Mouse (Mus musculus): Measurements from ENCODE around the gene Myh14. TPM values are rescaled to one million over a fixed set of nuclear protein-coding genes. Genes with fewer than 3 reads are reported as not detected.
A peak's percentile ranks its signal among the peaks of the same experiment; 100 is the strongest.

Myh14 gene
- polyA plus RNA-seq, 1 experiment from 2014 or later: 2.5 TPM

DNA sequence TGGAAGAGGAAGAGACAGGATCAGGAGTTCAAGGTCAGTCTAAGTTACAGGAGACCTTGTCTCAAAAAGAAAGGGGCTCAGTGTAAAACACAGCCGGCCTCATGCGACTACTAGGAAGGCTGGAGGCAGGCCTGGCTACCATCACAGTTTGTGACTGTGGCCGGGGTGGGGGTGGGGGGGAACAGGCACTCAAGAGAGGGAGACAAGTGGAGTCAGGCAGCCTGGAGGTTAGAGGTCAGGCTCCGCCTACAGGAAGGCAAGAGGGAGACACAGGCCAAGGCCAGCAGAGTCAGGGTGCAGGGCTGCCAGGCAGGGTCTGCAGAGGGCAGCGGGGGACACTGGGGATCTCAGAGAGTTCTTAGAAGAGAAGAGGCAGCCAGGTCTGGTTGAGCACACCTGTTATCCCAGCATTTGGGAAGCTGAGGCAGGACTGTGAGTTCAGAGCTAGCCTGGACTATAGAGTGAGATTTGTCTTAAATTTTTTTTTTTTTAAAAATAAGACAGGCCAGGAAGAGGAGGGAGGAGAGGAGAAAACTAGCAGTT is 73.6 kb downstream of the Myh14 start:
- TF ChIP-seq CTCF (IDR thresholded peaks at IDR 0.05; ENCODE audit: low read depth): no peak
- H3K4me1 ChIP-seq (replicated peaks; ENCODE audit: insufficient read depth, low read length): no peaks in the 10 kb centered on the region
- no peak overlapping the region for H3K4me2 ChIP-seq (ENCODE audit: low read length)
- no peak overlapping the region for H3K9ac ChIP-seq (ENCODE audit: low read depth, low read length)
- WGBS: 52% methylated on average over 5 of the region's 5 CpGs
- no peak overlapping the region for H3K4me3 ChIP-seq (replicated peaks; ENCODE audit: low read depth, low read length)
- no peak overlapping the region for H3K27ac ChIP-seq
- no peaks in the 10 kb centered on the region for H3K36me3 ChIP-seq (ENCODE audit: insufficient read depth, low read length)
- no peak for ATAC-seq (replicated peaks; ENCODE audit: low FRiP score, low read depth)
- no peaks in the 10 kb centered on the region for H3K9me3 ChIP-seq (replicated peaks; ENCODE audit: low read length)
- H3K27me3 ChIP-seq (ENCODE audit: insufficient read depth, low read length): peaks cover 25% of the 10 kb centered on the region
- no peak for DNase-seq (ENCODE audit: low spot score)

DNA sequence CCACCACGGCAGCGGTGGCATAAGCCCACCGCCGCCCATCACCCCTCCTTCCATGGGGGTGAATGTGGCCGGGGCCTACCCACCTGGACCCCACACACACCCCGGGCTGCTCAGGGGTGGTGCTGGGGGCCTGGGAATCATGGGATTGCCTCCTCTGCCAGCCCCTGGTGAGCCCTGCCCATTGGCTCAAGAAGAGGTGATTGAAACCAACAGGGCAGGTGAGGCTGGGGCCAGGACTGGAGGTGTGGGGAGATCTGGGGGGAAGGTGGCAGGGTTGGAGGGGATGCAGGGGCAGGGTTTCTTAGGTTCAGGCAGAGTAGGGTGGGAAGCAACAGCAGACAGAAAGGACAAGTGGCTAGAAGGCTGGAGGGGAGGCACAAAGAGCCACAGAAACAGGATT is 74.6 kb downstream of the Myh14 start:
- no peak for DNase-seq (ENCODE audit: low spot score)
- Histone ChIP-seq H3K9ac (ENCODE audit: low read depth, low read length) (no peak overlapping the region), H3K4me2 (ENCODE audit: low read length) (no peak overlapping the region), H3K4me1 (replicated peaks; ENCODE audit: insufficient read depth, low read length) (no peaks in the 10 kb centered on the region; the same call in 1 of the 2 replicates), H3K4me3 (replicated peaks; ENCODE audit: low read depth, low read length) (no peak overlapping the region), H3K36me3 (ENCODE audit: insufficient read depth, low read length) (no peaks in the 10 kb centered on the region), H3K27ac (no peak overlapping the region), H3K27me3 (ENCODE audit: insufficient read depth, low read length) (peaks cover 27% of the 10 kb centered on the region), H3K9me3 (replicated peaks; ENCODE audit: low read length) (no peaks in the 10 kb centered on the region)
- no peak for TF ChIP-seq CTCF (IDR thresholded peaks at IDR 0.05; ENCODE audit: low read depth)
- no peak for ATAC-seq (replicated peaks; ENCODE audit: low FRiP score, low read depth)
- WGBS: 93% methylated on average over 6 of the region's 6 CpGs

DNA sequence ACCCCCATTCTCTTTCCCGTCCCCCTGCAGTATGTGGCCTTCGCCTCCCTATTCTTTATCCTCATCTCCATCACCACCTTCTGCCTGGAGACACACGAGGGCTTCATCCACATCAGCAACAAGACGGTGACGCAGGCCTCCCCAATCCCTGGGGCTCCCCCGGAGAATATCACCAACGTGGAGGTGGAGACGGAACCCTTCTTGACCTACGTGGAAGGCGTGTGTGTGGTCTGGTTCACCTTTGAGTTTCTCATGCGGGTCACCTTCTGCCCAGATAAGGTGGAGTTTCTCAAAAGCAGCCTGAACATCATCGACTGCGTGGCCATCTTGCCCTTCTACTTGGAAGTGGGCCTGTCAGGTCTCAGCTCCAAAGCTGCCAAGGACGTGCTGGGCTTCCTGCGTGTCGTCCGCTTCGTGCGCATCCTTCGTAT is 75.5 kb downstream of the Myh14 start:
- H3K4me3 ChIP-seq (replicated peaks; ENCODE audit: low read depth, low read length): no peak overlapping the region
- H3K9ac ChIP-seq (ENCODE audit: low read depth, low read length): no peak overlapping the region
- H3K27me3 ChIP-seq (ENCODE audit: insufficient read depth, low read length): peaks cover 27% of the 10 kb centered on the region
- no peak for TF ChIP-seq CTCF (IDR thresholded peaks at IDR 0.05; ENCODE audit: low read depth)
- H3K4me2 ChIP-seq (ENCODE audit: low read length): no peak overlapping the region
- H3K27ac ChIP-seq: no peak overlapping the region
- DNase-seq (ENCODE audit: low spot score) (no peak), ATAC-seq (replicated peaks; ENCODE audit: low FRiP score, low read depth) (no peak)
- no peaks in the 10 kb centered on the region for H3K36me3 ChIP-seq (ENCODE audit: insufficient read depth, low read length)
- WGBS: 90% methylated on average over 20 of the region's 20 CpGs
- H3K4me1 ChIP-seq (replicated peaks; ENCODE audit: insufficient read depth, low read length): peaks cover 3% of the 10 kb centered on the region; the same call in 1 of the 2 replicates
- no peaks in the 10 kb centered on the region for H3K9me3 ChIP-seq (replicated peaks; ENCODE audit: low read length)

DNA sequence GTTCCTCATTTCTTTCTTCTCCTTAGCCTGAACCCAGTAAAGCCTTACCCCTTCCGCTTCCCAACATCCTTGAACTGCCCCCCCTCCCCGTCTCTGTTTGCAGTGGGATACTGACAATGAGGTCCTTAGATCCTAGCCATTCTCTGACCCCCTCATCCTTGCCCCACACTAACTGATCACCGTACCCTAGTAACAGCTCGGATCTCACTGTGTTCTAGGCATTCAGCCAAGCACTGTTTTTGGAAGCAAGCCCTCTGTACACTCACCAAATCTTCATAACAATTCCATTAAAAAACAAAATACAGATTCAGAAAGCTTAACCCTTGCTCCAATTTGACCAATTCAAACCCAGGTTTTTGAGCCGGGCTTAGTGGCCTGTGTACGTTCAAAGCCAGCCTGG is 76.4 kb downstream of the Myh14 start:
- H3K4me3 ChIP-seq (replicated peaks; ENCODE audit: low read depth, low read length): no peak overlapping the region
- no peak for TF ChIP-seq CTCF (IDR thresholded peaks at IDR 0.05; ENCODE audit: low read depth)
- H3K9ac ChIP-seq (ENCODE audit: low read depth, low read length): no peak overlapping the region
- 61% methylated on average over 6 of the region's 6 CpGs for WGBS
- DNase-seq (ENCODE audit: low spot score) (no peak), ATAC-seq (replicated peaks; ENCODE audit: low FRiP score, low read depth) (no peak)
- H3K27ac ChIP-seq: no peak overlapping the region
- no peak overlapping the region for H3K4me2 ChIP-seq (ENCODE audit: low read length)
- H3K27me3 ChIP-seq (ENCODE audit: insufficient read depth, low read length): peaks cover 34% of the 10 kb centered on the region
- no peaks in the 10 kb centered on the region for H3K36me3 ChIP-seq (ENCODE audit: insufficient read depth, low read length)
- peaks cover 3% of the 10 kb centered on the region; the same call in 1 of the 2 replicates for H3K4me1 ChIP-seq (replicated peaks; ENCODE audit: insufficient read depth, low read length)
- H3K9me3 ChIP-seq (replicated peaks; ENCODE audit: low read length): no peaks in the 10 kb centered on the region

DNA sequence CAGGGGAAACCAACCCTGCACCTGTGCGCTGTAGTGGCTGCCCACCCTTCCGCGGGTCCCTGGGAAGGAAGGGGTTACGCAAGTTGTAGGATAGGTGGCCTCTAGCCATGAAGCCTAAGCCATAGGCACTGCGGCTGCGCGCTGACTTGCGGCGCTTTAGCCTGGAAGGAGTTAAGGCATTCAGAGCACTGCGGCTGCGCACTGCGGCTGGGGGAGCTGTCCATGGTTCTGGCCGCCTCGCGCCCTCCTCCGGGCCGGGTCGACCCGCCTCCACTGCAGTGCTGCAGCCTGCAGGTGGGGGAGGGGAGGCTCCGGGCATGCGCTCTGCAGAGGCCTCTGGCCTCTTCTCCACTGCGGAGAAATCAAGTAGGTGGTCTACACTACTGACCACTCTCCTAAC is 76.9 kb downstream of the Myh14 start:
- WGBS: under 1% methylated on average over 21 of the region's 22 CpGs

DNA sequence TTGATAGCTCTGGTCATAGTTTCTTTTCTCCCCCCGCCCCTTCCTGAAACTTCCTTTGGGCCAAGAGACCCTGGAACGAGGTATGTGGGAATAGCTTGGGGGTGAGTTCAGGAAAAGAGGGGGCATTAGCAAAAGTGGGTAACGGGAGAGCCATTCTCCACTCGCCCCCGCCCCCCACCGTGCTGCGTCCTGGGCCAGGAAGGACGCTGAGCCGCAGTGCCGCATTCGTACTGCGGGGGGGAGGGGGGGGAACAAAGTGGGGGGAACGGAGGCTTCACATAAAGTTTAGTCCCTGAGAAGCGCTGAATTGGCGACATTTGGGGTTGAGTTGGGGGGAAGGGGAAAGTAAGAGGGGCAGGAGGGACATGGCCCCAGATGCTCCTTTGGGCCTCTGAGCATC is 77.6 kb downstream of the Myh14 start:
- Histone ChIP-seq H3K4me1 (replicated peaks; ENCODE audit: insufficient read depth, low read length) (peaks cover 3% of the 10 kb centered on the region; the same call in 1 of the 2 replicates), H3K27ac (no peak overlapping the region), H3K4me3 (replicated peaks; ENCODE audit: low read depth, low read length) (no peak overlapping the region), H3K9me3 (replicated peaks; ENCODE audit: low read length) (no peaks in the 10 kb centered on the region), H3K4me2 (ENCODE audit: low read length) (no peak overlapping the region), H3K27me3 (ENCODE audit: insufficient read depth, low read length) (peaks cover 43% of the 10 kb centered on the region), H3K36me3 (ENCODE audit: insufficient read depth, low read length) (no peaks in the 10 kb centered on the region), H3K9ac (ENCODE audit: low read depth, low read length) (no peak overlapping the region)
- no peak for ATAC-seq (replicated peaks; ENCODE audit: low FRiP score, low read depth)
- no peak for DNase-seq (ENCODE audit: low spot score)
- no peak for TF ChIP-seq CTCF (IDR thresholded peaks at IDR 0.05; ENCODE audit: low read depth)
- WGBS: 2% methylated on average over 15 of the region's 15 CpGs

More for the DNA sequence above, 76.9 kb downstream of the Myh14 start:
- no peak for TF ChIP-seq CTCF (IDR thresholded peaks at IDR 0.05; ENCODE audit: low read depth)
- H3K27ac ChIP-seq: no peak overlapping the region
- ATAC-seq (replicated peaks; ENCODE audit: low FRiP score, low read depth) (0 out of 2 replicates have a peak, but pooled peaks have one; percentile 9), DNase-seq (ENCODE audit: low spot score) (peak; percentile 84)
- no peaks in the 10 kb centered on the region for H3K36me3 ChIP-seq (ENCODE audit: insufficient read depth, low read length)
- H3K4me2 ChIP-seq (ENCODE audit: low read length): 0 out of 2 replicates have a peak overlapping the region, but pooled peaks have one; percentile 13
- H3K4me3 ChIP-seq (replicated peaks; ENCODE audit: low read depth, low read length): no peak overlapping the region
- H3K4me1 ChIP-seq (replicated peaks; ENCODE audit: insufficient read depth, low read length): peaks cover 3% of the 10 kb centered on the region; the same call in 1 of the 2 replicates
- H3K27me3 ChIP-seq (ENCODE audit: insufficient read depth, low read length): peaks cover 37% of the 10 kb centered on the region
- H3K9ac ChIP-seq (ENCODE audit: low read depth, low read length): no peak overlapping the region
- H3K9me3 ChIP-seq (replicated peaks; ENCODE audit: low read length): no peaks in the 10 kb centered on the region
